Mouse (Mus musculus) heart, embryonic 14.5 days (tissue): ENCODE results near the gene Nr1d2. TPM values are rescaled to one million over a fixed set of nuclear protein-coding genes. Genes with fewer than 3 reads are reported as not detected.
"Not testable (repeated sequence)": the region's sequence is repeated elsewhere in the genome, so short reads cannot be mapped to it uniquely, and the experiment has no call there.

Source experiments
- ATAC-seq: fragments of 200-750 bp; cut with Nextera tagmentation; 2 replicates; pipeline ENCODE4 v1.8.0; 2017; ENCODE audit warnings: low read depth, moderate TSS enrichment; ENCODE audit not compliant: insufficient number of reproducible peaks, insufficient read depth, low FRiP score
- H3K27ac ChIP-seq, 2 experiments: fragments of 200-500 bp in 1 of 2; fragments of 300-500 bp in 1 of 2; sonication (generic) in 1 of 2; replicated peaks in 1 of 2; 2 replicates each; pipeline ENCODE4 v1.5.1; 2012 to 2014; ENCODE audit warnings: low read depth in 2 of 2, low read length in 2 of 2, control low read depth in 1 of 2, mild to moderate bottlenecking in 1 of 2, mixed read lengths in 1 of 2; ENCODE audit not compliant: control insufficient read depth in 1 of 2, insufficient read depth in 1 of 2
- H3K27me3 ChIP-seq: fragments of 300-500 bp; sonication (generic); 2 replicates; pipeline ENCODE4 v1.6.1; 2014; ENCODE audit warnings: mild to moderate bottlenecking, low read length, control low read depth; ENCODE audit not compliant: control insufficient read depth, insufficient read depth
- H3K36me3 ChIP-seq: fragments of 300-500 bp; sonication (generic); 2 replicates; pipeline ENCODE4 v1.6.1; 2014; ENCODE audit warnings: mild to moderate bottlenecking, control low read depth, low read length, mixed read lengths; ENCODE audit not compliant: control insufficient read depth, insufficient read depth
- H3K4me1 ChIP-seq, 2 experiments: fragments of 200-500 bp in 1 of 2; fragments of 300-500 bp in 1 of 2; sonication (generic) in 1 of 2; 2 replicates each; pipeline ENCODE4 v1.6.1; 2012 to 2014; ENCODE audit warnings: low read length in 2 of 2, control low read depth in 1 of 2, mixed read lengths in 1 of 2; ENCODE audit not compliant: control insufficient read depth in 2 of 2, insufficient read depth in 2 of 2
- H3K4me2 ChIP-seq: fragments of 300-500 bp; sonication (generic); 2 replicates; pipeline ENCODE4 v1.6.1; 2014; ENCODE audit warnings: mild to moderate bottlenecking, low read length
- H3K4me3 ChIP-seq, 2 experiments: fragments of 200-500 bp in 1 of 2; fragments of 300-500 bp in 1 of 2; sonication (generic) in 1 of 2; 2 replicates each; pipeline ENCODE4 v1.5.1; 2012 to 2014; ENCODE audit warnings: low read length in 2 of 2, mild to moderate bottlenecking in 2 of 2, control low read depth in 1 of 2, low read depth in 1 of 2, moderate library complexity in 1 of 2; ENCODE audit not compliant: control insufficient read depth in 1 of 2, insufficient read depth in 1 of 2
- H3K9ac ChIP-seq: fragments of 300-500 bp; sonication (generic); 2 replicates; pipeline ENCODE4 v1.6.1; 2014; ENCODE audit warnings: mild to moderate bottlenecking, low read length
- H3K9me3 ChIP-seq: fragments of 300-500 bp; sonication (generic); 2 replicates; pipeline ENCODE4 v1.6.1; 2016; ENCODE audit warnings: low read length, control low read depth; ENCODE audit not compliant: control insufficient read depth
- WGBS: fragments of 180-500 bp; shearing (Covaris S2); extraction: QIAGEN DNeasy Blood & Tissue Kit; methylation state at CpG from one replicate; pipeline ENCODE4 v1.1.7; 2014; 5-methylcytosine and 5-hydroxymethylcytosine counted together
- polyA plus RNA-seq: library from polyadenylated mRNA; unstranded; fragments of >200 nt; fragmentation: Nextera tagmentation; extraction: Ambion mirVana; gene quantifications from 2 replicates; pipeline ENCODE4 v1.2.1, GENCODE M21; 2014

The Nr1d2 gene
- polyA plus RNA-seq, 1 experiment from 2014 or later = 17.6 TPM

GRCm38 (mm10) chr14:18229751-18230150, 9.2 kb downstream of the Nr1d2 start:
- not testable (repeated sequence) for H3K9ac ChIP-seq, ATAC-seq, H3K4me2 ChIP-seq, H3K27me3 ChIP-seq, H3K4me3 ChIP-seq, H3K36me3 ChIP-seq, H3K9me3 ChIP-seq, H3K27ac ChIP-seq
- peaks cover 2 to 17% of the 10 kb centered on the region in 2 experiments for H3K4me1 ChIP-seq
- 90% methylated on average over 10 of the region's 10 CpGs for WGBS

GRCm38 (mm10) chr14:18226181-18226580, 12.7 kb downstream of the Nr1d2 start:
- ATAC-seq, H3K4me3 ChIP-seq, H3K36me3 ChIP-seq, H3K4me1 ChIP-seq, H3K4me2 ChIP-seq, H3K27ac ChIP-seq, H3K9ac ChIP-seq, H3K27me3 ChIP-seq, H3K9me3 ChIP-seq: not testable (repeated sequence)
- 61% methylated on average over 11 of the region's 11 CpGs for WGBS

GRCm38 (mm10) chr14:18225431-18225830, 13.5 kb downstream of the Nr1d2 start:
- ATAC-seq, H3K4me1 ChIP-seq, H3K27me3 ChIP-seq, H3K27ac ChIP-seq, H3K36me3 ChIP-seq, H3K9ac ChIP-seq, H3K9me3 ChIP-seq, H3K4me2 ChIP-seq, H3K4me3 ChIP-seq: not testable (repeated sequence)
- WGBS = 92% methylated on average over 11 of the region's 11 CpGs

GRCm38 (mm10) chr14:18221977-18222376, 16.9 kb downstream of the Nr1d2 start:
- no peak for ATAC-seq
- H3K27me3 ChIP-seq = no peaks in the 10 kb centered on the region
- 71% methylated on average over 6 of the region's 6 CpGs for WGBS
- H3K9me3 ChIP-seq = no peaks in the 10 kb centered on the region
- H3K27ac ChIP-seq = no peak overlapping the region
- no peak overlapping the region for H3K4me2 ChIP-seq
- no peak overlapping the region for H3K4me3 ChIP-seq
- no peaks in the 10 kb centered on the region for H3K36me3 ChIP-seq
- no peak overlapping the region for H3K9ac ChIP-seq
- peaks cover 0 to 5% of the 10 kb centered on the region in 2 experiments; a peak in 1 of 4 replicates for H3K4me1 ChIP-seq

GRCm38 (mm10) chr14:18217158-18217557, 21.8 kb downstream of the Nr1d2 start:
- no peak for ATAC-seq
- no peaks in the 10 kb centered on the region for H3K27me3 ChIP-seq
- H3K4me3 ChIP-seq = no peak overlapping the region
- H3K36me3 ChIP-seq = peaks cover 14% of the 10 kb centered on the region
- H3K9ac ChIP-seq = no peak overlapping the region
- 0 out of 4 replicates have a peak, but pooled peaks cover 0 to 7% of the 10 kb centered on the region in 2 experiments for H3K4me1 ChIP-seq
- H3K4me2 ChIP-seq = no peak overlapping the region
- H3K27ac ChIP-seq = no peak overlapping the region
- no peaks in the 10 kb centered on the region for H3K9me3 ChIP-seq
- WGBS = 56% methylated on average over 1 of the region's 1 CpGs

GRCm38 (mm10) chr14:18216428-18216827, 22.5 kb downstream of the Nr1d2 start:
- no peaks in the 10 kb centered on the region for H3K9me3 ChIP-seq
- H3K36me3 ChIP-seq = peaks cover 14% of the 10 kb centered on the region
- no peaks in the 10 kb centered on the region for H3K27me3 ChIP-seq
- H3K27ac ChIP-seq = no peak overlapping the region
- 25% methylated on average over 6 of the region's 6 CpGs for WGBS
- peak; percentile 43; the same call in 1 of the 2 replicates for ATAC-seq
- H3K9ac ChIP-seq = no peak overlapping the region
- no peak overlapping the region for H3K4me2 ChIP-seq
- 0 out of 4 replicates have a peak, but pooled peaks cover 0 to 7% of the 10 kb centered on the region in 2 experiments for H3K4me1 ChIP-seq
- H3K4me3 ChIP-seq = no peak overlapping the region

GRCm38 (mm10) chr14:18210795-18211194, 28.1 kb downstream of the Nr1d2 start:
- Histone ChIP-seq H3K4me3 (no peak overlapping the region), H3K9ac (no peak overlapping the region), H3K9me3 (no peaks in the 10 kb centered on the region), H3K36me3 (peaks cover 34% of the 10 kb centered on the region), H3K4me2 (no peak overlapping the region), H3K27me3 (no peaks in the 10 kb centered on the region), H3K27ac (no peak overlapping the region), H3K4me1 (no peaks in the 10 kb centered on the region)
- WGBS = 71% methylated on average over 3 of the region's 3 CpGs
- peak; percentile 76; the same call in 1 of the 2 replicates for ATAC-seq

GRCm38 (mm10) chr14:18204315-18204714, 34.6 kb downstream of the Nr1d2 start:
- H3K27ac ChIP-seq, H3K4me3 ChIP-seq, ATAC-seq, H3K9me3 ChIP-seq, H3K27me3 ChIP-seq, H3K4me2 ChIP-seq, H3K4me1 ChIP-seq, H3K9ac ChIP-seq: not testable (repeated sequence)
- WGBS = 76% methylated on average over 1 of the region's 1 CpGs
- H3K36me3 ChIP-seq = peaks cover 23% of the 10 kb centered on the region
